Comparison of ENCODE assay signal across 8 mouse cellular contexts in the genomic region with DNA sequence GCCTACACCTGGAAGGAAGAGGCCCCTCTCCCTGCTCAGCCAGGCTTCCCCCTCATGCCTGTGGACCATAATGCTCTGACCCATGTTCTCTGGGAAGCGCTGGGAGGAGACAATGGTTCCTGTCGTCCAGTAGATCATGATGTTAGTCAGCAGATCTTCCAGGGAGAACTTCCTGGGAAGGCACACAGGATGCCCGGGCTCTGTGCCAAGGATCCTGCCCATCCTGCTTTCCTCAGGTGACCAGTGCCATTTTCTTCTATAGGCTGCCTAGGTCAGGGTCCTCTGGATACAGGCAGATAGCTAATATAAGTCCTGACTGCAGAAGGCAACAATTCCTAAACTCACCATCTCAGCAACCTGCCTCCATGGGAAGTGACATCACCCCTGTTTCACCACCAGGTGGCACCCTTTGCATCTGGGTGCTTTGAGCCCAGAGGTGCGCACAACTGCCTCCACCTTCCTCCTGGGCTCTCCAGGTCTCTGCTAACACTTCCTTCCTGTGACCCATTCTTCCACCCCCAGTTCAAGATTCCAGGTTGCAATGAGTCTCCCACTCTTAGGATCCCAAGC. TPM values are rescaled to one million over a fixed set of nuclear protein-coding genes. Genes with fewer than 3 reads are reported as not detected.
DNase-seq lines count a peak whose midpoint lies in the region; ATAC-seq and TF ChIP-seq lines count a peak whose summit lies in the region.

No protein-coding gene starts in this region.

- TF ChIP-seq POLR2A in cerebellum, adult 2 months (IDR thresholded peaks at IDR 0.05; ENCODE audit: borderline replicate concordance, insufficient read depth, low read length), result no peak

- WGBS in cerebellum, adult 2 months, result 65% methylated on average over 4 of the region's 4 CpGs
- WGBS in midbrain, embryonic 14.5 days, result 68% methylated on average over 4 of the region's 4 CpGs
- 64% methylated on average over 4 of the region's 4 CpGs for WGBS in midbrain, embryonic 11.5 days
- WGBS in forebrain, embryonic 15.5 days, result 57% methylated on average over 4 of the region's 4 CpGs

- ATAC-seq in midbrain, embryonic 14.5 days (ENCODE audit: low FRiP score, low TSS enrichment), result no peak
- no peak for ATAC-seq in midbrain, embryonic 11.5 days (ENCODE audit: low FRiP score)
- peak; percentile 51 for ATAC-seq in megakaryocyte-erythroid progenitor cell, adult 5-6 weeks (replicated peaks; ENCODE audit: low FRiP score, low TSS enrichment, poor library complexity, severe bottlenecking)
- ATAC-seq in forebrain, embryonic 15.5 days (replicated peaks), result no peak

- H3K9me3 ChIP-seq in midbrain, embryonic 14.5 days (ENCODE audit: control insufficient read depth, low read length), result no peaks in the 10 kb centered on the region
- H3K9me3 ChIP-seq in midbrain, embryonic 11.5 days (ENCODE audit: control insufficient read depth, low read length), result no peaks in the 10 kb centered on the region
- H3K9me3 ChIP-seq in forebrain, embryonic 15.5 days, result no peaks in the 10 kb centered on the region

- TF ChIP-seq CTCF in cerebellum, adult 2 months (IDR thresholded peaks at IDR 0.05; ENCODE audit: borderline replicate concordance, insufficient read depth, low read depth, low read length), result peak; percentile 43

- H3K4me3 ChIP-seq in cerebellum, adult 2 months (replicated peaks; ENCODE audit: insufficient read depth, low read depth, low read length), result no peak overlapping the region
- no peak overlapping the region for H3K4me3 ChIP-seq in midbrain, embryonic 14.5 days (replicated peaks; ENCODE audit: low read depth, low read length)
- H3K4me3 ChIP-seq in midbrain, embryonic 11.5 days (ENCODE audit: low read depth, low read length), result no peak overlapping the region
- H3K4me3 ChIP-seq in forebrain, embryonic 15.5 days, result no peak overlapping the region

- H3K4me2 ChIP-seq in midbrain, embryonic 14.5 days (ENCODE audit: low read length), result no peak overlapping the region
- no peak overlapping the region for H3K4me2 ChIP-seq in midbrain, embryonic 11.5 days
- H3K4me2 ChIP-seq in forebrain, embryonic 15.5 days (replicated peaks), result no peak overlapping the region

- no peak overlapping the region for H3K27ac ChIP-seq in cerebellum, adult 2 months (ENCODE audit: insufficient read depth, low read length)
- H3K27ac ChIP-seq in midbrain, embryonic 14.5 days (replicated peaks; ENCODE audit: low read depth, low read length), result no peak overlapping the region
- H3K27ac ChIP-seq in midbrain, embryonic 11.5 days (ENCODE audit: low read depth, low read length), result no peak overlapping the region
- H3K27ac ChIP-seq in forebrain, embryonic 15.5 days (replicated peaks), result no peak overlapping the region

- no peak for DNase-seq in cerebellum, adult 2 months
- DNase-seq in cerebellum, postnatal 25 days, result no peak
- DNase-seq in midbrain, embryonic 14.5 days, result peak; percentile 23
- no peak for DNase-seq in midbrain, embryonic 11.5 days (ENCODE audit: low spot score, missing footprints)
- peak; percentile 23 for DNase-seq in embryo, embryonic 11 days
- no peak for DNase-seq in frontal cortex, postnatal 36 days (ENCODE audit: low spot score in 2 of 2)

- no peaks in the 10 kb centered on the region for H3K36me3 ChIP-seq in midbrain, embryonic 14.5 days (ENCODE audit: control insufficient read depth, insufficient read depth, low read length)
- no peaks in the 10 kb centered on the region for H3K36me3 ChIP-seq in midbrain, embryonic 11.5 days (ENCODE audit: control insufficient read depth, insufficient read depth, low read length)
- no peaks in the 10 kb centered on the region for H3K36me3 ChIP-seq in forebrain, embryonic 15.5 days

- no peaks in the 10 kb centered on the region for H3K4me1 ChIP-seq in cerebellum, adult 2 months (ENCODE audit: control insufficient read depth, insufficient read depth, low read length)
- no peaks in the 10 kb centered on the region for H3K4me1 ChIP-seq in midbrain, embryonic 14.5 days (ENCODE audit: control insufficient read depth, insufficient read depth, low read length)
- no peaks in the 10 kb centered on the region for H3K4me1 ChIP-seq in midbrain, embryonic 11.5 days (ENCODE audit: control insufficient read depth, insufficient read depth, low read length)
- no peaks in the 10 kb centered on the region for H3K4me1 ChIP-seq in forebrain, embryonic 15.5 days

- H3K27me3 ChIP-seq in cerebellum, adult 2 months (ENCODE audit: control insufficient read depth, insufficient read depth, low read length), result no peaks in the 10 kb centered on the region
- H3K27me3 ChIP-seq in midbrain, embryonic 14.5 days (ENCODE audit: control insufficient read depth, insufficient read depth, low read length), result no peaks in the 10 kb centered on the region
- no peaks in the 10 kb centered on the region for H3K27me3 ChIP-seq in midbrain, embryonic 11.5 days (ENCODE audit: control insufficient read depth, insufficient read depth, low read length)
- no peaks in the 10 kb centered on the region for H3K27me3 ChIP-seq in forebrain, embryonic 15.5 days

- H3K9ac ChIP-seq in midbrain, embryonic 14.5 days (replicated peaks; ENCODE audit: low read length), result no peak overlapping the region
- H3K9ac ChIP-seq in midbrain, embryonic 11.5 days (ENCODE audit: low read length), result no peak overlapping the region
- H3K9ac ChIP-seq in forebrain, embryonic 15.5 days (replicated peaks), result no peak overlapping the region

RNA-seq across cellular contexts. Expression of a gene that starts 34.1 kb away (rescaled TPM):
- 87.8 and 117 TPM in 2 replicates for polyA plus RNA-seq in cerebellum, adult 2 months (2012; rRNA removed)
- polyA plus RNA-seq in midbrain, embryonic 14.5 days (2014; fragmentation: Nextera tagmentation; extraction: Ambion mirVana), result 0.36 and 1.2 TPM in 2 replicates
- 2.4 and 2.5 TPM in 2 replicates for polyA plus RNA-seq in midbrain, embryonic 11.5 days (2014; fragmentation: Nextera tagmentation; extraction: Ambion mirVana)
- total RNA-seq in megakaryocyte-erythroid progenitor cell, adult 5-6 weeks (2014; fragmentation: Nextera tagmentation), result 22.5 and 26.6 TPM in 2 replicates
- total RNA-seq in megakaryocyte-erythroid progenitor cell, adult 5-6 weeks (2017), result 4.8 and 10.8 TPM in 2 replicates
- 1.6 and 2.2 TPM in 2 replicates for polyA plus RNA-seq in forebrain, embryonic 15.5 days (2015; fragmentation: Nextera tagmentation; extraction: Ambion mirVana)

RNA-seq across cellular contexts. Expression of a gene that starts 41.4 kb away (rescaled TPM):
- 3.6 and 3.7 TPM in 2 replicates for polyA plus RNA-seq in cerebellum, adult 2 months (2012; rRNA removed)
- 0.28 TPM in 1 of 2 replicates, not detected in the other for polyA plus RNA-seq in midbrain, embryonic 14.5 days (2014; fragmentation: Nextera tagmentation; extraction: Ambion mirVana)
- polyA plus RNA-seq in midbrain, embryonic 11.5 days (2014; fragmentation: Nextera tagmentation; extraction: Ambion mirVana), result 0.51 and 1.1 TPM in 2 replicates
- total RNA-seq in megakaryocyte-erythroid progenitor cell, adult 5-6 weeks (2014; fragmentation: Nextera tagmentation), result 6.4 and 11.9 TPM in 2 replicates
- total RNA-seq in megakaryocyte-erythroid progenitor cell, adult 5-6 weeks (2017), result 3.4 TPM in 1 of 2 replicates, not detected in the other
- polyA plus RNA-seq in forebrain, embryonic 15.5 days (2015; fragmentation: Nextera tagmentation; extraction: Ambion mirVana), result 0.22 and 0.23 TPM in 2 replicates

RNA-seq across cellular contexts. Expression of a gene that starts 44.5 kb away (rescaled TPM):
- 54.8 and 61.0 TPM in 2 replicates for polyA plus RNA-seq in cerebellum, adult 2 months (2012; rRNA removed)
- 2.7 and 3.2 TPM in 2 replicates for polyA plus RNA-seq in midbrain, embryonic 14.5 days (2014; fragmentation: Nextera tagmentation; extraction: Ambion mirVana)
- 0.87 and 1.6 TPM in 2 replicates for polyA plus RNA-seq in midbrain, embryonic 11.5 days (2014; fragmentation: Nextera tagmentation; extraction: Ambion mirVana)
- total RNA-seq in megakaryocyte-erythroid progenitor cell, adult 5-6 weeks (2014; fragmentation: Nextera tagmentation), result 4.5 TPM in 1 of 2 replicates, not detected in the other
- 0.57 TPM in 1 of 2 replicates, not detected in the other for total RNA-seq in megakaryocyte-erythroid progenitor cell, adult 5-6 weeks (2017)
- 3.6 and 4.0 TPM in 2 replicates for polyA plus RNA-seq in forebrain, embryonic 15.5 days (2015; fragmentation: Nextera tagmentation; extraction: Ambion mirVana)

Comparison
In these comparisons a context has a peak if more than half of its experiments do, and no peak if none do; other contexts are left out.
1. DNase-seq: peak in midbrain, embryonic 14.5 days (single experiment) and embryo, embryonic 11 days (single experiment); none in cerebellum, adult 2 months (0 of 2), cerebellum, postnatal 25 days (0 of 2), midbrain, embryonic 11.5 days (single experiment) and frontal cortex, postnatal 36 days (0 of 2).
2. RNA of a gene that starts 34.1 kb away (polyA plus RNA-seq): 87.8 to 117 TPM in cerebellum, adult 2 months; 2.4 to 2.5 TPM in midbrain, embryonic 11.5 days, 1.6 to 2.2 TPM in forebrain, embryonic 15.5 days and 0.36 to 1.2 TPM in midbrain, embryonic 14.5 days; every median in the first group is over 10 times any median in the second.
3. RNA of a gene that starts 44.5 kb away (polyA plus RNA-seq): 54.8 to 61.0 TPM in cerebellum, adult 2 months; 3.6 to 4.0 TPM in forebrain, embryonic 15.5 days, 2.7 to 3.2 TPM in midbrain, embryonic 14.5 days and 0.87 to 1.6 TPM in midbrain, embryonic 11.5 days; every median in the first group is over 10 times any median in the second.